Mouse (Mus musculus): ENCODE results near the gene Zcchc18.

GRCm38 (mm10) chrX:136992978-136993547, at the start of gene Zcchc18:
- no peak for TF ChIP-seq POLR2A (IDR thresholded peaks at IDR 0.05; ENCODE audit: low read depth, low read length)
- no peak for TF ChIP-seq CTCF (IDR thresholded peaks at IDR 0.05; ENCODE audit: extremely low read depth, insufficient read length, insufficient replicate concordance, low read depth, low read length)

Measured in small intestine, adult 2 months (tissue).